Mouse (Mus musculus) forebrain, embryonic 12.5 days (tissue): ENCODE data around the gene Rpp25l. TPM values are rescaled to one million over a fixed set of nuclear protein-coding genes. Genes with fewer than 3 reads are reported as not detected.

Source experiments
- ATAC-seq: fragments of 200-750 bp; cut with Nextera tagmentation; 2 replicates; pipeline ENCODE4 v1.8.0; 2017; ENCODE audit warnings: moderate TSS enrichment; ENCODE audit not compliant: low FRiP score
- H3K27ac ChIP-seq: fragments of 300-500 bp; sonication (generic); 2 replicates; pipeline ENCODE4 v1.5.1; 2016; ENCODE audit warnings: mild to moderate bottlenecking
- H3K27me3 ChIP-seq: fragments of 300-500 bp; sonication (generic); 2 replicates; pipeline ENCODE4 v1.6.1; 2016; ENCODE audit warnings: mild to moderate bottlenecking
- H3K36me3 ChIP-seq: fragments of 300-500 bp; sonication (generic); replicated peaks from 2 replicates; pipeline ENCODE4 v1.6.1; 2016; ENCODE audit warnings: mild to moderate bottlenecking
- H3K4me1 ChIP-seq: fragments of 300-500 bp; sonication (generic); 2 replicates; pipeline ENCODE4 v1.6.1; 2016
- H3K4me2 ChIP-seq: fragments of 300-500 bp; sonication (generic); 2 replicates; pipeline ENCODE4 v1.6.1; 2016; ENCODE audit warnings: mild to moderate bottlenecking, moderate library complexity
- H3K4me3 ChIP-seq: fragments of 300-500 bp; sonication (generic); replicated peaks from 2 replicates; pipeline ENCODE4 v1.5.1; 2016; ENCODE audit warnings: mild to moderate bottlenecking
- H3K9ac ChIP-seq: fragments of 300-500 bp; sonication (generic); 2 replicates; pipeline ENCODE4 v1.6.1; 2016; ENCODE audit warnings: mild to moderate bottlenecking
- H3K9me3 ChIP-seq: fragments of 300-500 bp; sonication (generic); 2 replicates; pipeline ENCODE4 v1.6.1; 2016
- WGBS: fragments of 180-500 bp; shearing (Covaris S2); methylation state at CpG from one replicate; pipeline ENCODE4 v1.1.7; 2016; 5-methylcytosine and 5-hydroxymethylcytosine counted together
- polyA plus RNA-seq: library from polyadenylated mRNA; unstranded; fragments of >200 nt; fragmentation: Nextera tagmentation; extraction: Ambion mirVana; gene quantifications from 2 replicates; pipeline ENCODE4 v1.2.1, GENCODE M21; 2016

Rpp25l gene
- polyA plus RNA-seq, 1 experiment from 2014 or later: 77.0 TPM

DNA sequence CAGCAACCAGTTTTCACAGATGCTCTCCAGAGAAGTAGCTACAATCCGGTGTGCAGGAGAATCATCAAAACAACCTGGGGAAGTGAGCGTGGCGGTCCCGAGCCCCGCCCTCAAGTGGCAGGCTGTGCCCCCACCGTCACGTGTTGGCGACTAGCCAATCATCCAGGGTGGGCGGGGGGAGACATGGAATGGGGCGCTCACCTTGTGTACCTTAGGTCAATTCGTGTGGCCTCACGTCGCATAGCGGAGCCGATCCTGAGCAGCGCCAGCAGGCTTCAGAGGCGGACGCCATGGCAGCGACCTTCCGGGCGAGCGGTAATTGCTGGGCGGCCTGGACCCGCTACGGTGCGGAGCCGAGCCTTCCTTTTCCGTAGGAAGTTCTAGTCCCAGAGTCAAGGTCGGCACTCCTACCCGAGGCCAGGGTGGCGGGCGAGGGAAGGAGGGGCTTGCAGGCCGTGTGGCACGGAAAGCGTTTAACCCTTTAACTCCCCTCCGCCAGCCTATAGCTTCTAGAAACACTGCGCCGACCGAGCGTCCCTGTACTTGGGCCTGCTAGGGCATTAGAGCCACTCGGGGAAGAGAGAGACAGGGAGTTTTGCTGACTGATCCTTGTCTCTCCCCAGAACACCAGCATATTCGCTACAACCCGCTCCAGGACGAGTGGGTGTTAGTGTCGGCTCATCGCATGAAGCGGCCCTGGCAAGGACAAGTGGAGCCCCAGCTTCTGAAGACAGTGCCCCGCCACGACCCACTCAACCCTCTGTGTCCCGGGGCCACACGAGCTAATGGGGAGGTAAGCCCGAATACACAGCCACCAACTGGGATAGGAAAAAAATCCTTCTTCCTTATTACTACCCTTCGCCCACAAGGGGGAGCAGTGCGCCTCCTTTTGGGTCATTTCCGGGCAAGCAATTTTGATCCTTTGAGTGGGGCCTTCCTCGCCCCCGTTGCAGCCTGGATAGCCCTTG, 42.3 kb upstream of the Rpp25l start, which contains the start of gene Sigmar1:
Sigmar1 (minus strand) TSS at position 820 of the 968 bp plus-strand sequence.
- Histone ChIP-seq H3K36me3 (no peaks in the 10 kb centered on the region), H3K4me3 (peak within 1 kb of the TSS; percentile 65), H3K9me3 (no peaks in the 10 kb centered on the region), H3K9ac (peak within 1 kb of the TSS; percentile 62), H3K27ac (peak within 1 kb of the TSS; percentile 77), H3K4me1 (peaks cover 23% of the 10 kb centered on the region), H3K4me2 (peak within 1 kb of the TSS; percentile 86), H3K27me3 (0 out of 2 replicates have a peak, but pooled peaks cover 12% of the 10 kb centered on the region)
- peak; percentile 72 for ATAC-seq
- WGBS: under 1% methylated on average over 57 of the region's 57 CpGs

DNA sequence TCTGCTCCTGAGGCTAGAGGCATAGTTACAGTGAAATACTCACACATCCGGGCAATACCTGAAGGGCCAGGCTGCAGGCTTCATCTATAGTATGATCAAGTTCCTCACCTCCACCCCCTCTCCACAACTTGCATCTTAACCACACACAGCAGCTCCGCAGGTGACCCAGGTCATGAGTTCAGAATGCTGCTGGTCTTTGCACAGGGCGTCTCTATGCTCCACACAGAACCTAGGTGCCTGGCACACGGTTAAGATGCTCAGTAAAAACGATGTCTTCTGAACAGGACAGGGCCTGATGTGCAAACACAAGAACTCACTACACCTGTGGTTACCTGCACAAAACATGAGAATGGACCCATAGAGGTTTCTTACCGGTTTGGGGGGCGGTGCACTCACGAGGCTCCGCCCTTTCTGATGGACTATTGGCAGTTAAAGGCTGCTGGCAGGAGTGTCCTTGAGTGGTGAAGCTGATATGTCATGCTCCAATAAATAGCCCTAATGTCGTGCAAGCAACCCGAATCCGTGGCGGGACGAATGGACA, 41.5 kb upstream of the Rpp25l start, which contains the start of gene Galt:
Galt (plus strand) TSS at position 432 of the 541 bp plus-strand sequence.
- Histone ChIP-seq H3K27me3 (0 out of 2 replicates have a peak, but pooled peaks cover 12% of the 10 kb centered on the region), H3K9me3 (no peaks in the 10 kb centered on the region), H3K27ac (peak within 1 kb of the TSS; percentile 77), H3K36me3 (no peaks in the 10 kb centered on the region), H3K4me2 (peak within 1 kb of the TSS; percentile 86), H3K4me1 (peaks cover 15% of the 10 kb centered on the region), H3K4me3 (peak within 1 kb of the TSS; percentile 65), H3K9ac (peak within 1 kb of the TSS; percentile 62)
- WGBS: 14% methylated on average over 14 of the region's 14 CpGs
- ATAC-seq: peak; percentile 37

DNA sequence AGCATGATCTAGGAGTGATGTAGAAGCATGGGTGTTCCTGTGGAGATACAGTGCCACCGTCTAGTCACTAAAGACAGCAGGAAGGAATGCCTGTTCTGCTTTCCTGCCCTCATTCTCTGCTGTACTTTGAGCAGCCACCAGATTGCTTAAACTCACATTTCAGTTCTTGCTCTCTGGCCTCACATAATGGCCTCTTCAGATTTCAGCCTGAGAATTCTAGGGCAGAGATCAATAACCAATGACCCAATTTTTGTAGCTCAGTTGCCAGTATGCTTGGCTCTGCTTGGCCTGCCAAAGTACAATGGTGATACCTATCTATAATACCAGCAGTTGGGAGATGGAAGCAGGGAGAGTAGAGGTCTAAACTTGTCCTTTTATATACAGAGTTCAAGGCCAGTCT, 31.7 kb upstream of the Rpp25l start:
- H3K9ac ChIP-seq: no peak overlapping the region
- no peak overlapping the region for H3K27ac ChIP-seq
- H3K36me3 ChIP-seq: no peaks in the 10 kb centered on the region
- H3K27me3 ChIP-seq: no peaks in the 10 kb centered on the region
- H3K4me3 ChIP-seq: no peak overlapping the region
- WGBS: 93% methylated on average over 1 of the region's 1 CpGs
- no peak overlapping the region for H3K4me2 ChIP-seq
- H3K4me1 ChIP-seq: peaks cover 13% of the 10 kb centered on the region
- no peak for ATAC-seq
- H3K9me3 ChIP-seq: peaks cover 17% of the 10 kb centered on the region

DNA sequence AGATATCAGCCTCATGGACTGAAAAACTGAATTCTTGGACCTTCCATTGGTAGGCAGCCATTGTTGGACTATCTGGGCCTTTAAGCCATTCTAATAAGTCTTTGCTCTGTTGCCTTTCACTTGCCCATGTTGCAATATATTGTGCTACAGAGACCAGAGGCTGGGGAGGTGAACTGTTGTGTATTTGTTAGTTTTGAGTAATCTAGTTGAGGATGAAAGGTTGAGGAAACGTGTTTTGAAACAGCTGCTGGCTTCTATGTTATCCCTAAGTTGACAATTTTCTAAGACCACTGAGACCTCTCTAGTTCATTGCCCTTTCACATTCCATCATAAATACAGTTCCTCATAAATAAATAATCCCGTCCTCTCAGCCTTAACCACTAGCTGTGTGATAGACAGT, 30.8 kb upstream of the Rpp25l start:
- Histone ChIP-seq H3K36me3 (peaks cover 2% of the 10 kb centered on the region), H3K4me3 (no peak overlapping the region), H3K4me2 (no peak overlapping the region), H3K27ac (no peak overlapping the region), H3K27me3 (no peaks in the 10 kb centered on the region), H3K4me1 (peaks cover 21% of the 10 kb centered on the region), H3K9me3 (peaks cover 17% of the 10 kb centered on the region), H3K9ac (no peak overlapping the region)
- no peak for ATAC-seq
- 75% methylated on average over 2 of the region's 2 CpGs for WGBS

DNA sequence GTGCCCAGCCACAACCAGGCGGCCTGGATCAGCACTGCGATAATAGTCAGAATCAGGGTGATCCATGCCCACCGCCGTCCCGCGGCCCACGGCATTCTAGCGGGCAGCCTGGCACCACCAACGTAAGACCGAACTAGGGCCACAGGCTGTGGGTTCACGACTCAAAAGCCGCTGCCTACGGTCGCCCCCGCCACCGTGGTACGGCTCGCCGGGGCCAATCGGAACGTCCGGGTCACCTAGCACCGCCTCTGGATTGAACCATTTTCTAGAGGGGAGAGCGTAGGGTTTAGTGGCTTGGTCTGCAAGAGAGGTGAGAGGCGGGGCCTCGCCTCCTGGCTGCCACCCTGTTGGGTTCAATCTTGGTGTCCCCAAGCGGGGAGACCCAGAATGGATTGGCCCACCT, 27.8 kb upstream of the Rpp25l start:
- WGBS: under 1% methylated on average over 27 of the region's 27 CpGs
- Histone ChIP-seq H3K27me3 (no peaks in the 10 kb centered on the region), H3K36me3 (peaks cover 12% of the 10 kb centered on the region), H3K4me3 (peak overlapping the region; percentile 73), H3K27ac (peak overlapping the region; percentile 84), H3K9ac (peak overlapping the region; percentile 79), H3K9me3 (peaks cover 8% of the 10 kb centered on the region), H3K4me1 (peaks cover 27% of the 10 kb centered on the region), H3K4me2 (peak overlapping the region; percentile 91)
- ATAC-seq: peak; percentile 96

DNA sequence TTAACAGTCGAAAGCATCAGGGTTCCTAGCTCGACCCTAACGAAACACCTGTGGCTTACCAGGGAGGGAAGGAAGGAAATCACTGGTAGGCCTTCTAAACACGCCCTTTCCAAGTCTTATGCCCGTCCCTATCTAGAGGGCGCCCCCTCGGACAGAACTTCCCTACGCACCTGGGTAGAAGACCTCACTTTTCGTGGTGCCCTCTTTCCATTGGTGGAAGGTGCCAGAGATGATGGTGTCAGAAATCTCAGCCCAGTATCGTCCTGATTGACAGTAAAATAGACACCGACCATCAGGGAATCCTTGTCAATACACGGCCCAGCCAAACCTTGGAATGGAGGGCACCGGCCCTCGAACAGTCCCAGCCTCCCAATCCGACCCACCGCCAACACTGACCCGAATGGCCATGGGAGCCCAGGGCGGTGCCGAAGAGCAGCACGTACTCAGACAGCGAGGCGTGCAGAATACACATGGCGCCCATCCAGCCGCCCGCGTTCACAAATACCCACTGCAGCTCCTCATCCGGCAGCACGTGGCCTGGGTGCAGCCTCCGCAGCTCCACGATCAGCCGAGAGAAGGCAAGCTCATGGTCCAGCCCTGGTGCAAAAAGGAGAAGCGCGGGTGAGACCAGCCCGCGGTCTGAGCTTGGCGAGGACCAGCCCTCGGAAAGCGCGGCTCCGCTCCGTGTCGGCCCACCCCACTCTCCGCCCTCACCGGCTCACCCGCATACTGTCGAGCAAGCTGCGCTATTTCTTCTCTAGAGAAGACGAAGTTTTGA, 27.2 kb upstream of the Rpp25l start:
- WGBS: under 1% methylated on average over 48 of the region's 48 CpGs

DNA sequence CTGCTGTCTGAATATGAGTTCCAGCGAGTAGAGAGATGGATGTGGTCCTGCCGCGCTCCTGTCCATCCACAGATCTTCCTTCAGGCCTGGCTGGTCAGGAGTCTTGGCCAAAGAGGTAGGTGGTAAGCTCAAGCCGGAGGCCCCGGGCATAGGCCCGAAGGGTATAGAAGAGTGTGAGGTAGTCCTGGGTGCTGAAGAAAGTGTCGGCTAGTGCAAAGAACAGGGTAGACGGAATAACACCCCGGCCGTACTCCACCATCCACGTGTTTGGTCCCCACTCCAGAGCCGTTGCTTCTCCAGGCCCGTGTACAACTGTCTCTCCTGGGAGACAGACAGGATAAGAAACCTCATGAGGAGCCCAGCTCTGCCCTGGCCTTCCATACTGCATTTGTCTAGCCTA, 25.9 kb upstream of the Rpp25l start:
- Histone ChIP-seq H3K4me2 (no peak overlapping the region; the same call in 1 of the 2 replicates), H3K4me3 (no peak overlapping the region), H3K27me3 (no peaks in the 10 kb centered on the region), H3K9ac (no peak overlapping the region), H3K36me3 (peaks cover 12% of the 10 kb centered on the region), H3K27ac (no peak overlapping the region), H3K9me3 (no peaks in the 10 kb centered on the region), H3K4me1 (peaks cover 27% of the 10 kb centered on the region)
- ATAC-seq: no peak
- WGBS: 92% methylated on average over 13 of the region's 13 CpGs

More for the DNA sequence above, 27.2 kb upstream of the Rpp25l start:
- Histone ChIP-seq H3K36me3 (peaks cover 12% of the 10 kb centered on the region), H3K4me1 (peaks cover 27% of the 10 kb centered on the region), H3K4me3 (peak overlapping the region; percentile 73), H3K27me3 (no peaks in the 10 kb centered on the region), H3K4me2 (peak overlapping the region; percentile 91), H3K9ac (peak overlapping the region; percentile 79), H3K27ac (peak overlapping the region; percentile 84), H3K9me3 (peaks cover 2% of the 10 kb centered on the region; the same call in 1 of the 2 replicates)
- peak; percentile 77 for ATAC-seq

DNA sequence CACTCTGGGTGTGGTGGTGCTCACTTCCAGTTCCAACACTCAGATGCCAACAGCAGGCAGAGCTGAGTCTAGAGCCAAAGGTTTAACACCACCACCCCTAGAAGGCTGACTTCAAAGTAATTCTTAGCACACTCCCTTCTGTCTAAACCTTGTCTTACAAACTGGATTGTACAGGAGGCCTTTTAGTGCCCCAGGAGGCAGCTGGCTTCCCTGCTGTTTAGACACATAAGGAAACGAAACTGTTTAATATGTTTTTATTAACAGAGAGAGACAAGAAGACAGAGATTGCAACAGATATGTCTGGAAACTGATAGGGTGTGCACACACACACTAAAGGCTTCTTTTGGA, 24.9 kb upstream of the Rpp25l start:
- peaks cover 10% of the 10 kb centered on the region for H3K27me3 ChIP-seq
- peaks cover 12% of the 10 kb centered on the region for H3K36me3 ChIP-seq
- ATAC-seq: no peak
- H3K4me2 ChIP-seq: no peak overlapping the region
- peaks cover 27% of the 10 kb centered on the region for H3K4me1 ChIP-seq
- no peaks in the 10 kb centered on the region for H3K9me3 ChIP-seq
- H3K4me3 ChIP-seq: no peak overlapping the region
- H3K9ac ChIP-seq: no peak overlapping the region
- no peak overlapping the region for H3K27ac ChIP-seq
- 53% methylated on average over 1 of the region's 1 CpGs for WGBS

DNA sequence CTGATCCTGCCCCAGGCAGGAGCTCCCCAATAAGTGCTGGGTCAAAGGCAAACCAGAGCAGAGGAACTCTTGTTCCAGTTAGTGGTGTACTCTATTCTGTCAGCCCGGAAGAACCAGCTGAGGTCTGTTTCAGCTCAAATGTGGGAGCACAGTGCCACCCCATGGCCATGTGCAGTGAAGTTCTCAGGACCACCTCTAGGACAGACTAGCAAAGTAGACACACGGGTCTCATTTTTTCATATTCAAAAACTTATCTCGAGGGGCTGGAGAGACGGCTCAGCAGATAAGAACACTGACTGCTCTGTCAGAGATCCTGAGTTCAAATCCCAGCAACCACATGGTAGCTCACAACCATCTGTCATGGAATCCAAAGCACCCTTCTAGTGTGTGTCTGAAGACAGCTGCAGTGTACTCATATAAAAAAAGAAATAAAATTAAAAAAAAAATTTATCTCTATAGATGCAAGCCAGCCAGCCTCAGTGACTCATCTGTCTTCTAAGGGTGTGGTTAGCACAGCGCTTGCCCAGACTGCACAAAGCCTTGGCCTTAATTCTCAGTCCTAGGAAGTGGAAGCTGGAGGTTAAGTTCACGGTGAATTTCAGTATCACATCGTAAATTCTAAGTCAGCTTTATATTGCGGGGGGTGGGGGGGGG, 24.4 kb upstream of the Rpp25l start:
- Histone ChIP-seq H3K36me3 (peaks cover 12% of the 10 kb centered on the region), H3K9ac (no peak overlapping the region), H3K9me3 (no peaks in the 10 kb centered on the region), H3K4me2 (no peak overlapping the region), H3K27me3 (peaks cover 15% of the 10 kb centered on the region), H3K27ac (no peak overlapping the region), H3K4me1 (peaks cover 27% of the 10 kb centered on the region), H3K4me3 (no peak overlapping the region)
- 53% methylated on average over 8 of the region's 8 CpGs for WGBS
- peak; percentile 54 for ATAC-seq

DNA sequence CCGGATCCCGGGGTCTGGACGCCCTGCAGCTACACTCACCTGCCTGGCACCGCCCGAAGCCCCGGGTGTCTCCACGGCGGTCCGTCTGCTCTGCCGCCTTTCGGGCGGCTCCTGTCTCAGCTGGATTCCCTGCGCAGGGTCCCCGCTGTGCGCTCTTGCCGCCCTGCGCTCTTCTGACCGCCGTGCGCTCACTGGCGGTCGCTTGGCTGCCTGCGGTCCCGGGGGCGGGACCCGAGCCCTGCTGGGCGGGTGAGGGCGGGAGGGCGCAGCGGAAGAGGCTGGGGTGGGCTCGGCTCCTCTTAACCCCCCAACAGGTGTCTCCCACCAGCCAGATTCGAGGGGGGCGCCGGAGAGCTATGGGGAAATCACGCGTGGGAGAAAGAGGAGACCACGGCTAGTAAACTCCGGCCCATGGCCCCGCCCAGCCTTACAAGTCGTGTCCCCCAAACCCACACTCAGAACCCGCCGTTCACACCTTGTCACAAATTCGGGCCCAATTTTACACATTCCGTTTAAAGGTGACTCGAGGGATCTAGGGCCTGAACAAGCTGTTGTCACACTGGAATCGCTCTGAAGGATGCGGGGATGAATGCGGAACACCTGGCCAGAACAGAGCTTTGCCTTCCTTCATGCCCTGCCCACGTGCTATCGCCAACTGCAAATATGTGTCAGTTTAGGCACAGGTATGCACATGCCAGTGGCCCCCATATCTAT, 17.9 kb upstream of the Rpp25l start, which contains the start of gene Arid3c:
Arid3c (minus strand) TSS at position 91 of the 714 bp plus-strand sequence.
- Histone ChIP-seq H3K9me3 (no peaks in the 10 kb centered on the region), H3K4me1 (peaks cover 26% of the 10 kb centered on the region), H3K4me3 (peak within 1 kb of the TSS; percentile 43), H3K4me2 (peak within 1 kb of the TSS; percentile 70), H3K36me3 (no peaks in the 10 kb centered on the region), H3K27ac (no peak within 1 kb of the TSS), H3K27me3 (peaks cover 75% of the 10 kb centered on the region), H3K9ac (peak within 1 kb of the TSS; percentile 40; the same call in 1 of the 2 replicates)
- WGBS: 2% methylated on average over 50 of the region's 50 CpGs
- ATAC-seq: no peak
